Mouse (Mus musculus): ENCODE data around the gene Lrrc8b.

- no peak for TF ChIP-seq POLR2A (IDR thresholded peaks at IDR 0.05; ENCODE audit: insufficient read depth, low read length)
- TF ChIP-seq EP300 (IDR thresholded peaks at IDR 0.05; ENCODE audit: insufficient read depth, low read depth, low read length): no peak
Observed at GRCm38 (mm10) chr5:105484247-105484646, 68.7 kb downstream of the Lrrc8b start.
